Comparison of ENCODE assay signal across 9 mouse cellular contexts in the genomic region with DNA sequence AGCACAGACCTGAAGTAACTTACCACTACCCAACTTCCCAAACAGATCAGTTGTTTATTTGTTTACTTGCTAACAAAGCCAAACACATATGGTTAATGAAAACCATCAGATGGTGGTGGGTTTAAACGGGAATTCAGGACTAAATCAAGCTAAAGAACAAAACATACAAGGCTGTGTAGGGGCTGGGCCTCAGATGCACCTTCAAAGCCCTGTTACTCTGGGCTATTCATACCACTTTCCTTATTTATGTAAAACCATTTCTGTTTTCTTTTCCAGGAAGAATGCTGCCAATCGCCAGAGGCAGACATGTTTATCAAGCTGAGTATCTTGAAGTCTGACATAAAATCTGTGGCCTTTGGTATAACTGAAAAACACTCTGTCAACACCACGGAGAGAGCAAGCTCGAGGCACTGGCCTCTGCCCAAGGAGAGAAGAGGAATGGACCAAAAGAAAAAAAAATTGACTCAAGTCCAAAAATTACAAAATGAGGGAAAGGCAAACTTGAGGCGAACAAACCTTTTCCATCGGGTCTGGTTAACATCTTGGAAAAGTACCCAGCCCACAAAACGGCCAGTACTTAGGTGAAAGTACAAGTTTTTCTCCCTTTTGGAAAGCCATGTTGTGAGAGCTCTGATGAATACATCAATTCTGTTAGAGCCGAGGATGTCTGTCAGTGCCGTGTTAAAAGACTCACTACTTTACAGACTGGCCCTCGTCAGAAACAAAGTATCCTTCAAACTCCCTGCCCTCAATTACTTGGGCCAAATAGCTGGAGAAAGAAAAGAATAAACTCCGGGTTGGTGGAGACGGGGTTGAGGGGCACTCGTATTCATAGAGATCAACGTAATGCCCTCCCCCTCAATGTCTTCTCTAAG.
DNase-seq lines count a peak whose midpoint lies in the region; ATAC-seq and TF ChIP-seq lines count a peak whose summit lies in the region.
"Had no signal": no experiment of that assay in that cellular context is flagged by ENCODE, and none has a peak within 500 bp of the region (broad histone marks: within the 10 kb centered on the region; RNA-seq: fewer than 3 reads in every experiment).

No protein-coding gene starts in this region.

- no peak for TF ChIP-seq CTCF in lung, embryonic 14.5 days (IDR thresholded peaks at IDR 0.05; ENCODE audit: low read depth)

- H3K27ac ChIP-seq in forebrain, embryonic 10.5 days: peak overlapping the region; percentile 56; the same call in 1 of the 2 replicates
- H3K27ac ChIP-seq in forebrain, embryonic 11.5 days (ENCODE audit: low read depth, low read length): no peak overlapping the region
- peak overlapping the region; percentile 32 for H3K27ac ChIP-seq in lung, embryonic 14.5 days (ENCODE audit: low read depth)
- peak overlapping the region; percentile 78 for H3K27ac ChIP-seq in heart, embryonic 11.5 days (ENCODE audit: low read depth, low read length)
- H3K27ac ChIP-seq: midbrain, embryonic 12.5 days had no signal

- no peak overlapping the region for H3K9ac ChIP-seq in forebrain, embryonic 11.5 days (ENCODE audit: low read length)
- H3K9ac ChIP-seq in lung, embryonic 14.5 days: no peak overlapping the region
- H3K9ac ChIP-seq in heart, embryonic 11.5 days (ENCODE audit: low read depth, low read length): no peak overlapping the region
- H3K9ac ChIP-seq: midbrain, embryonic 12.5 days had no signal

- H3K4me3 ChIP-seq in forebrain, embryonic 10.5 days: no peak overlapping the region
- no peak overlapping the region for H3K4me3 ChIP-seq in forebrain, embryonic 11.5 days (ENCODE audit: low read depth, low read length)
- no peak overlapping the region for H3K4me3 ChIP-seq in lung, embryonic 14.5 days (ENCODE audit: low read depth, low read length)
- no peak overlapping the region for H3K4me3 ChIP-seq in heart, embryonic 11.5 days (ENCODE audit: low read depth, low read length)
- H3K4me3 ChIP-seq: midbrain, embryonic 12.5 days had no signal

- no peak overlapping the region for H3K4me2 ChIP-seq in forebrain, embryonic 11.5 days (ENCODE audit: low read depth, low read length, severe bottlenecking)
- no peak overlapping the region for H3K4me2 ChIP-seq in lung, embryonic 14.5 days
- H3K4me2 ChIP-seq in heart, embryonic 11.5 days: no peak overlapping the region
- H3K4me2 ChIP-seq: midbrain, embryonic 12.5 days had no signal

- H3K9me3 ChIP-seq in forebrain, embryonic 10.5 days: no peaks in the 10 kb centered on the region
- H3K9me3 ChIP-seq in forebrain, embryonic 11.5 days (ENCODE audit: control insufficient read depth, low read length): no peaks in the 10 kb centered on the region
- no peaks in the 10 kb centered on the region for H3K9me3 ChIP-seq in lung, embryonic 14.5 days (ENCODE audit: low read depth, low read length)
- H3K9me3 ChIP-seq in heart, embryonic 11.5 days (replicated peaks; ENCODE audit: control insufficient read depth, low read length): no peaks in the 10 kb centered on the region
- H3K9me3 ChIP-seq: midbrain, embryonic 12.5 days had no signal

- ATAC-seq in forebrain, embryonic 11.5 days (replicated peaks; ENCODE audit: low FRiP score): no peak
- ATAC-seq in lung, embryonic 14.5 days (ENCODE audit: insufficient read depth): peak; percentile 42; the same call in 1 of the 2 replicates
- no peak for ATAC-seq in heart, embryonic 11.5 days (replicated peaks; ENCODE audit: insufficient number of reproducible peaks, low FRiP score, low TSS enrichment)

- no peaks in the 10 kb centered on the region for H3K36me3 ChIP-seq in forebrain, embryonic 10.5 days (replicated peaks)
- H3K36me3 ChIP-seq in forebrain, embryonic 11.5 days (ENCODE audit: control insufficient read depth, insufficient read depth, low read length): no peaks in the 10 kb centered on the region
- H3K36me3 ChIP-seq in lung, embryonic 14.5 days (ENCODE audit: insufficient read depth): no peaks in the 10 kb centered on the region
- no peaks in the 10 kb centered on the region for H3K36me3 ChIP-seq in heart, embryonic 11.5 days (ENCODE audit: control insufficient read depth, insufficient read depth, low read length)
- H3K36me3 ChIP-seq: midbrain, embryonic 12.5 days had no signal

- H3K27me3 ChIP-seq in forebrain, embryonic 10.5 days (ENCODE audit: poor library complexity, severe bottlenecking): peaks cover 12% of the 10 kb centered on the region
- H3K27me3 ChIP-seq in forebrain, embryonic 11.5 days (ENCODE audit: control insufficient read depth, insufficient read depth, low read length): no peaks in the 10 kb centered on the region
- no peaks in the 10 kb centered on the region for H3K27me3 ChIP-seq in lung, embryonic 14.5 days (ENCODE audit: insufficient read depth, low read length)
- H3K27me3 ChIP-seq in heart, embryonic 11.5 days (ENCODE audit: control insufficient read depth, insufficient read depth, low read length): no peaks in the 10 kb centered on the region
- H3K27me3 ChIP-seq: midbrain, embryonic 12.5 days had no signal

- 84% methylated on average over 14 of the region's 14 CpGs for WGBS in forebrain, embryonic 10.5 days
- WGBS in forebrain, embryonic 11.5 days: 65% methylated on average over 14 of the region's 14 CpGs
- 33% methylated on average over 14 of the region's 14 CpGs for WGBS in lung, embryonic 14.5 days
- 56% methylated on average over 14 of the region's 14 CpGs for WGBS in heart, embryonic 11.5 days (ENCODE audit: insufficient replicate concordance)

- H3K4me1 ChIP-seq in forebrain, embryonic 10.5 days: peaks cover 22% of the 10 kb centered on the region
- H3K4me1 ChIP-seq in forebrain, embryonic 11.5 days (replicated peaks; ENCODE audit: control insufficient read depth, insufficient read depth, low read length): no peaks in the 10 kb centered on the region
- H3K4me1 ChIP-seq in lung, embryonic 14.5 days (ENCODE audit: insufficient read depth): peaks cover 18% of the 10 kb centered on the region
- peaks cover 15% of the 10 kb centered on the region for H3K4me1 ChIP-seq in heart, embryonic 11.5 days (ENCODE audit: control insufficient read depth, insufficient read depth, low read length)

- no peak for DNase-seq in forebrain, embryonic 10.5 days (ENCODE audit: extremely low spot score, low spot score)
- DNase-seq in forebrain, embryonic 11.5 days (ENCODE audit: low spot score): no peak
- DNase-seq in lung, embryonic 14.5 days: peak; percentile 79
- DNase-seq in lung, adult 18-20 months: no peak
- DNase-seq in lung, postnatal 4 days: peak; percentile 22 to 53
- DNase-seq in cerebellum, adult 9-10 months: no peak
- no peak for DNase-seq in left cerebral cortex, adult 18-20 months (ENCODE audit: low spot score in 2 of 2)

Comparison
In these comparisons a context has a peak if more than half of its experiments do, and no peak if none do; other contexts are left out.
1. DNase-seq: peak in lung, embryonic 14.5 days (single experiment) and lung, postnatal 4 days (2 of 2); none in forebrain, embryonic 10.5 days (single experiment), forebrain, embryonic 11.5 days (single experiment), lung, adult 18-20 months (0 of 2), cerebellum, adult 9-10 months (single experiment) and left cerebral cortex, adult 18-20 months (0 of 2).